Mouse (Mus musculus) testis, adult 2 months (tissue): ENCODE data around the gene Hist1h2bj.

Experiments
- CTCF ChIP-seq: fragments of 200-500 bp; IDR thresholded peaks from 2 replicates; pipeline ENCODE4 v1.5.1; 2012; ENCODE audit warnings: low read depth, mild to moderate bottlenecking, inconsistent platforms, low read length, moderate library complexity; ENCODE audit not compliant: control insufficient read depth, insufficient read depth, insufficient replicate concordance
- POLR2A ChIP-seq: fragments of 200-500 bp; IDR thresholded peaks from 2 replicates; pipeline ENCODE4 v1.6.1; 2012; ENCODE audit warnings: low read depth, mild to moderate bottlenecking, inconsistent platforms, low read length, moderate library complexity; ENCODE audit not compliant: control insufficient read depth

GRCm38 (mm10) chr13:22014411-22014845 is 28.6 kb upstream of the Hist1h2bj start:
- no peak for TF ChIP-seq CTCF
- TF ChIP-seq POLR2A, result no peak
